Mouse (Mus musculus) cerebellum, adult 2 months (tissue): ENCODE measurements around the gene Arl4d.

Experiments used
- CTCF ChIP-seq: fragments of 200-500 bp; IDR thresholded peaks from 2 replicates; pipeline ENCODE4 v1.5.1; 2011; ENCODE audit warnings: low read depth, mild to moderate bottlenecking, control low read depth, low read length, moderate library complexity, borderline replicate concordance; ENCODE audit not compliant: insufficient read depth
- POLR2A ChIP-seq: fragments of 200-500 bp; IDR thresholded peaks from 2 replicates; pipeline ENCODE4 v1.6.1; 2011; ENCODE audit warnings: low read length, control low read depth, borderline replicate concordance; ENCODE audit not compliant: insufficient read depth

DNA sequence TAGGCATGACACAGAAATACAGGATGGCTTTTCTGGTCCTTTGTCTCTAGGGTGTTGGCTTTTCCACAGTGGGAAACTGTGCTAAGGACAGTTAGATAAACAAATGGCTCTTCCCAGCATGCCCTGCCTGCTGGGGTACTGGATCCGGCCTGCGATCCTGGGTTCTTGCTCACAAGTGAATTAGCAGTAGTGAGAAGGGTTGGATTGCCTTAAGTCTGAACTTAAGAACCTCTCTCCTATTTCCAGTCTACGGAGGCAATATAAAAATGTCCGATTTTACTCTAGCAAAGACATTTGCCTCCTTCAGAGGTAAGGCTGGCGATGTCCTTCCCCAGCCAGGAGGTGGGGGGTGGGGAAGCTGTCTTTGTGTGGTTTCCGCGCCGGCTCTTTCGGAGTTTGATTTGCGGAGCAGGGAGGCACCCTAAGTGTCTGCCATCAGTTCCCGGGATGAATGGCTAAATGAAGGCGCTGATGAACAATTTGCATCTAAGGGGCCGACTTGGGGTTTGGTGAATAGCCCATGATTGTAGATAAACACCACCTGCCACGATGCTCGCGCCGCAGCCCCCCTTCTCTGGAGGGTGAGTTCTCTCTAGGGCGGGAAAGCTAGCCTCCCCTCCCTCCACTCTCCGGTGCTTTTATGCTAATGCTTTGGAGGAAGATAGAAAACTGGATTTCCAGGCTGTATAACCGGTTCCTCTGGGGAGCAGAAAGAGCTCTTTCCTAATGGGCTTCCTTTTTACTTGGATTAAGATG, 30.7 kb downstream of the Arl4d start:
- no peak for TF ChIP-seq POLR2A
- TF ChIP-seq CTCF, result no peak
